Mouse (Mus musculus): Measurements from ENCODE around the gene Methig1.

Gene Methig1

GRCm38 (mm10) chr15:100424396-100425122 lies 71.6 kb downstream of the Methig1 start, which contains the start of gene Slc11a2:
TSS of gene Slc11a2 (minus strand) at chr15:100425072.
- peak; percentile 49 for DNase-seq (ENCODE audit: low spot score)

GRCm38 (mm10) chr15:100428296-100428905 lies 75.5 kb downstream of the Methig1 start:
- no peak for DNase-seq (ENCODE audit: low spot score)

DNA sequence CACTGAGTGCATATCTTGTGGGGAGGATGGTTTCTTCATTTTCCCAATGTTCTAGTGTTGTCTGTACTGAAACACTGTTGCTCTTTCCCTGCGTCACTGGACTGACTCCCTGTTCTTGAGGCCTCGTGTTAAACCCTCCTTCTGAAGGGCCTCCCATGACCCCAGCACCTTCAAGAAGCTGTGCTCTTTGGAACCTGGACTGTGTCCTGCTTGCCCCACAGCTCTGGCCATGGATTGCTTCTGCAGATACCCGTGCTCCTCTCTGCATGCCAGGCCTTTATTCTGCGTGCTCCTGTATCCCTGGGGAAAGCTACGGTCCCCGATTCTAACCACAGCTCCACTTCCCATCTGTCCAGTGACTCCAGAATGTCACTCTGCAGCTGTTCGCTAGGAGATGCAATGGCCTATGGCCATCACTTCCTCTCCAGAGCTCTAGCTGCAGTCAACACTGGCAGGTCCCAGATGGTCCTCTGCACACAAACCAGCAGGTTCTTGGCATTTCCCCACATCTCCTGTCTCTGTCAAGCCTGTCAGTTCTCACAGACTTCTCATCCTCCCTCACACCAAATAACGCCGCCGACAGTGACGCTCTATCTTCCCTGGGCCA lies 77.1 kb downstream of the Methig1 start:
- no peak for DNase-seq (ENCODE audit: low spot score)

- DNase-seq (ENCODE audit: low spot score), result no peak
These were observed 80.3 kb downstream of the Methig1 start for GRCm38 (mm10) chr15:100433234-100433633.

Data from testis, postnatal 10 days (tissue).